Mouse (Mus musculus) midbrain, postnatal 0 days (tissue): ENCODE results near the gene Zfhx3. TPM values are rescaled to one million over a fixed set of nuclear protein-coding genes. Genes with fewer than 3 reads are reported as not detected.

Source experiments
- ATAC-seq: fragments of 200-750 bp; cut with Nextera tagmentation; 2 replicates; pipeline ENCODE4 v1.8.0; 2017; ENCODE audit warnings: moderate number of reproducible peaks, mild to moderate bottlenecking, moderate TSS enrichment, moderate library complexity; ENCODE audit not compliant: low FRiP score
- DNase-seq: peaks from one replicate; pipeline ENCODE4 v3.0.0-alpha.2; 2015; ENCODE audit warnings: low spot score
- H3K27ac ChIP-seq: fragments of 300-500 bp; sonication (generic); 2 replicates; pipeline ENCODE4 v1.5.1; 2014; ENCODE audit warnings: low read depth, mild to moderate bottlenecking, low read length, mixed read lengths
- H3K27me3 ChIP-seq: fragments of 300-500 bp; sonication (generic); 2 replicates; pipeline ENCODE4 v1.6.1; 2014; ENCODE audit warnings: low read length, control low read depth, mixed read lengths; ENCODE audit not compliant: insufficient read depth
- H3K36me3 ChIP-seq: fragments of 300-500 bp; sonication (generic); 2 replicates; pipeline ENCODE4 v1.6.1; 2014; ENCODE audit warnings: low read length, control low read depth, mixed read lengths; ENCODE audit not compliant: insufficient read depth
- H3K4me1 ChIP-seq: fragments of 300-500 bp; sonication (generic); 2 replicates; pipeline ENCODE4 v1.6.1; 2014; ENCODE audit warnings: mild to moderate bottlenecking, control low read depth, antibody characterized with exemption, low read length, mixed read lengths; ENCODE audit not compliant: insufficient read depth
- H3K4me2 ChIP-seq: fragments of 300-500 bp; sonication (generic); 2 replicates; pipeline ENCODE4 v1.6.1; 2014; ENCODE audit warnings: low read depth, mild to moderate bottlenecking, low read length, mixed read lengths; ENCODE audit not compliant: poor library complexity, severe bottlenecking
- H3K4me3 ChIP-seq: fragments of 300-500 bp; sonication (generic); 2 replicates; pipeline ENCODE4 v1.5.1; 2014; ENCODE audit warnings: low read depth, mild to moderate bottlenecking, low read length, moderate library complexity
- H3K9ac ChIP-seq: fragments of 300-500 bp; sonication (generic); replicated peaks from 2 replicates; pipeline ENCODE4 v1.6.1; 2014; ENCODE audit warnings: mild to moderate bottlenecking, low read length, moderate library complexity, mixed read lengths; ENCODE audit not compliant: poor library complexity, severe bottlenecking
- H3K9me3 ChIP-seq: fragments of 300-500 bp; sonication (generic); 2 replicates; pipeline ENCODE4 v1.6.1; 2016; ENCODE audit warnings: low read length, control low read depth
- CTCF ChIP-seq: IDR thresholded peaks from 2 replicates; pipeline ENCODE4 v1.5.1; 2016; ENCODE audit warnings: antibody characterized with exemption, mild to moderate bottlenecking
- WGBS: fragments of 180-500 bp; shearing (Covaris S2); extraction: QIAGEN DNeasy Blood & Tissue Kit; methylation state at CpG from one replicate; pipeline ENCODE4 v1.1.7; 2014; 5-methylcytosine and 5-hydroxymethylcytosine counted together
- polyA plus RNA-seq: library from polyadenylated mRNA; unstranded; fragments of >200 nt; fragmentation: Nextera tagmentation; extraction: Ambion mirVana; gene quantifications from 2 replicates; pipeline ENCODE4 v1.2.1, GENCODE M21; 2015
- total RNA-seq: library from RNA; depleted of rRNA; stranded (reverse); fragments of >200 nt; gene quantifications from 2 replicates; pipeline ENCODE4 v1.2.3, GENCODE M21; 2014

The Zfhx3 gene
- total and polyA plus RNA-seq, 2 experiments from 2014 or later: 33.1 to 44.5 TPM

GRCm38 (mm10) chr8:108170804-108171203, 228.4 kb downstream of the Zfhx3 start:
- no peaks in the 10 kb centered on the region for H3K4me1 ChIP-seq
- ATAC-seq (no peak), DNase-seq (no peak)
- H3K9me3 ChIP-seq: no peaks in the 10 kb centered on the region
- WGBS: 88% methylated on average over 14 of the region's 14 CpGs
- no peaks in the 10 kb centered on the region for H3K27me3 ChIP-seq
- TF ChIP-seq CTCF: no peak
- H3K4me3 ChIP-seq: no peak overlapping the region
- no peak overlapping the region for H3K27ac ChIP-seq
- H3K36me3 ChIP-seq: no peaks in the 10 kb centered on the region
- H3K9ac ChIP-seq: no peak overlapping the region
- H3K4me2 ChIP-seq: no peak overlapping the region

- Histone ChIP-seq H3K4me2 (no peak overlapping the region), H3K27ac (0 out of 2 replicates have a peak overlapping the region, but pooled peaks have one; percentile 7), H3K9me3 (no peaks in the 10 kb centered on the region), H3K4me3 (no peak overlapping the region), H3K4me1 (no peaks in the 10 kb centered on the region), H3K36me3 (no peaks in the 10 kb centered on the region), H3K27me3 (no peaks in the 10 kb centered on the region), H3K9ac (no peak overlapping the region)
- WGBS: 67% methylated on average over 4 of the region's 4 CpGs
- ATAC-seq (no peak), DNase-seq (no peak)
- TF ChIP-seq CTCF: no peak
Measured at GRCm38 (mm10) chr8:108183296-108183695, 240.9 kb downstream of the Zfhx3 start.

- 66% methylated on average over 8 of the region's 8 CpGs for WGBS
- H3K27me3 ChIP-seq: no peaks in the 10 kb centered on the region
- H3K36me3 ChIP-seq: no peaks in the 10 kb centered on the region
- H3K9me3 ChIP-seq: no peaks in the 10 kb centered on the region
- no peak overlapping the region for H3K27ac ChIP-seq
- ATAC-seq (no peak), DNase-seq (no peak)
- no peak for TF ChIP-seq CTCF
- H3K4me2 ChIP-seq: no peak overlapping the region
- H3K4me1 ChIP-seq: no peaks in the 10 kb centered on the region
- H3K4me3 ChIP-seq: no peak overlapping the region
- H3K9ac ChIP-seq: no peak overlapping the region
Measured at GRCm38 (mm10) chr8:108183948-108184347, 241.5 kb downstream of the Zfhx3 start.

- 88% methylated on average over 3 of the region's 3 CpGs for WGBS
- H3K36me3 ChIP-seq: no peaks in the 10 kb centered on the region
- no peaks in the 10 kb centered on the region for H3K27me3 ChIP-seq
- H3K9ac ChIP-seq: no peak overlapping the region
- DNase-seq (no peak), ATAC-seq (no peak)
- no peaks in the 10 kb centered on the region for H3K4me1 ChIP-seq
- no peak overlapping the region for H3K27ac ChIP-seq
- no peak overlapping the region for H3K4me2 ChIP-seq
- H3K4me3 ChIP-seq: no peak overlapping the region
- no peaks in the 10 kb centered on the region for H3K9me3 ChIP-seq
- TF ChIP-seq CTCF: no peak
Measured at GRCm38 (mm10) chr8:108186289-108186688, 243.8 kb downstream of the Zfhx3 start.

GRCm38 (mm10) chr8:108188044-108188443, 245.6 kb downstream of the Zfhx3 start:
- no peaks in the 10 kb centered on the region for H3K36me3 ChIP-seq
- DNase-seq (no peak), ATAC-seq (no peak)
- H3K27me3 ChIP-seq: no peaks in the 10 kb centered on the region
- H3K4me1 ChIP-seq: no peaks in the 10 kb centered on the region
- WGBS: 82% methylated on average over 4 of the region's 4 CpGs
- H3K27ac ChIP-seq: no peak overlapping the region
- no peaks in the 10 kb centered on the region for H3K9me3 ChIP-seq
- no peak for TF ChIP-seq CTCF
- H3K9ac ChIP-seq: no peak overlapping the region
- H3K4me3 ChIP-seq: no peak overlapping the region
- no peak overlapping the region for H3K4me2 ChIP-seq

- H3K36me3 ChIP-seq: no peaks in the 10 kb centered on the region
- no peak for TF ChIP-seq CTCF
- H3K4me2 ChIP-seq: no peak overlapping the region
- H3K27ac ChIP-seq: no peak overlapping the region
- DNase-seq: no peak
- no peak overlapping the region for H3K9ac ChIP-seq
- no peaks in the 10 kb centered on the region for H3K27me3 ChIP-seq
- no peaks in the 10 kb centered on the region for H3K4me1 ChIP-seq
- no peaks in the 10 kb centered on the region for H3K9me3 ChIP-seq
- no peak for ATAC-seq
- WGBS: 34% methylated on average over 8 of the region's 8 CpGs
- no peak overlapping the region for H3K4me3 ChIP-seq
Measured at GRCm38 (mm10) chr8:108194571-108194970, 252.1 kb downstream of the Zfhx3 start.
